ENCODE assay signal across 12 mouse cellular contexts in the genomic region with DNA sequence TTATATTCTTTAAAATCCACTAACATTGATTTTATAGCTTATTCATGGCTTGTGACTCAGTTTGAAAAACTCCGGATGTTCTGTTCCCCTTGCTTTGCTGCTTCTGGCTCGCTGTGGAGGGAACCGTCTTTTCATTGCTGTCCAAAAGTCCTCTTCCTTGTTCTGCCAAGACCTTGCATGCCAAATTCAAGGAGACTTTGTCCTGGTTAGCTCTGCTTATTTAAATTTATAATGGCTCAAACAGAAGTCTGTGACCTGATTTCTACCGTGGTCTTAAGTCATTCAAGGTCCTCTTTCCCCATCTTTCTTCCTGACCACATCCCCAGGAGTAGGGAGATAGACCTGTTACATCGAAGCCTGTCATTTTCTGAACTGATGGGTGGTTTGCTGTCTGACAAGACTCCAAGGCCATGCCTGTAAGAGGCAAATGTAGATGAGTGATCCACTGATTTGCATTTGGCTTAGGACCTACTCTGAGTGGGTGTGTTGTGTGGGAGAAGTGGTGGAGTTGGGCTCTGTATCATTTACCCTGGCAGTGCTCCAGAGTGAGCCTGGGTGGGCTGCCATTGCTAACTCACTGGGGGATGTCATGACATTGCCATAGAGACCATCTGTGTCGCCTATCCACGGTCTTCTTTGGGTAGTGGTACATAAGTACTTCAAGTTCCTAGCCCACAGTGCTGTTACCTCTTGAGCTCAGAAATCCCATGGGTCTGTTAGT. TPM values are rescaled to one million over a fixed set of nuclear protein-coding genes. Genes with fewer than 3 reads are reported as not detected.
DNase-seq lines count a peak whose midpoint lies in the region; ATAC-seq lines count a peak whose summit lies in the region.
"Had no signal": no experiment of that assay in that cellular context is flagged by ENCODE, and none has a peak within 500 bp of the region (broad histone marks: within the 10 kb centered on the region; RNA-seq: fewer than 3 reads in every experiment).

No protein-coding gene starts in this region.

- no peaks in the 10 kb centered on the region for H3K36me3 ChIP-seq in heart, embryonic 12.5 days
- H3K36me3 ChIP-seq: heart, embryonic 15.5 days; neural tube, embryonic 13.5 days had no signal

- H3K4me3 ChIP-seq in heart, embryonic 12.5 days = no peak overlapping the region
- H3K4me3 ChIP-seq: heart, embryonic 15.5 days; neural tube, embryonic 13.5 days had no signal

- no peaks in the 10 kb centered on the region for H3K9me3 ChIP-seq in heart, embryonic 12.5 days (replicated peaks)
- H3K9me3 ChIP-seq: heart, embryonic 15.5 days; neural tube, embryonic 13.5 days had no signal

- H3K4me1 ChIP-seq in heart, embryonic 12.5 days (replicated peaks) = no peaks in the 10 kb centered on the region
- H3K4me1 ChIP-seq: neural tube, embryonic 13.5 days had no signal

- DNase-seq in heart, adult 11 months = peak; percentile 89
- DNase-seq in adrenal gland, adult 2 months = peak; percentile 60
- DNase-seq in frontal cortex, adult 2 months (ENCODE audit: extremely low spot score in 1 of 2, low spot score in 1 of 2) = peak; percentile 39 to 70
- peak; percentile 30 for DNase-seq in left cerebral cortex, adult 11 months (ENCODE audit: low spot score)
- DNase-seq in spleen, adult 12 weeks (ENCODE audit: low spot score) = no peak
- no peak for DNase-seq in thymus, postnatal 0 days (ENCODE audit: low spot score)

- H3K27me3 ChIP-seq in heart, embryonic 12.5 days (replicated peaks) = no peaks in the 10 kb centered on the region
- H3K27me3 ChIP-seq: CH12.LX; heart, embryonic 15.5 days; neural tube, embryonic 13.5 days had no signal

- H3K9ac ChIP-seq in heart, embryonic 12.5 days = no peak overlapping the region
- H3K9ac ChIP-seq: heart, embryonic 15.5 days; liver, embryonic 14.5 days; neural tube, embryonic 13.5 days had no signal

- no peak overlapping the region for H3K27ac ChIP-seq in heart, embryonic 12.5 days (ENCODE audit: poor library complexity, severe bottlenecking)
- H3K27ac ChIP-seq: heart, embryonic 15.5 days; liver, embryonic 14.5 days; neural tube, embryonic 13.5 days had no signal

- 69% methylated on average over 7 of the region's 7 CpGs for WGBS in heart, embryonic 12.5 days

- ATAC-seq in heart, embryonic 12.5 days (ENCODE audit: insufficient number of reproducible peaks, low FRiP score) = no peak
- no peak for ATAC-seq in erythroblast, adult 5-6 weeks (replicated peaks; ENCODE audit: low FRiP score, poor library complexity, severe bottlenecking)

- no peak overlapping the region for H3K4me2 ChIP-seq in heart, embryonic 12.5 days
- H3K4me2 ChIP-seq: heart, embryonic 15.5 days; neural tube, embryonic 13.5 days had no signal

RNA-seq across cellular contexts. Expression of a gene that starts 12.0 kb away (rescaled TPM):
- not detected in 2 replicates for polyA plus RNA-seq in heart, embryonic 12.5 days (2016; fragmentation: Nextera tagmentation; extraction: Ambion mirVana)
- not detected for total RNA-seq in adrenal gland, adult 2 months (2021)
- not detected in 2 replicates for polyA plus RNA-seq in adrenal gland, adult 2 months (2012; rRNA removed)
- polyA plus RNA-seq in frontal cortex, adult 2 months (2012; rRNA removed) = 0.02 and 0.04 TPM in 2 replicates
- not detected in 2 replicates for polyA plus RNA-seq in thymus, postnatal 0 days (2015; fragmentation: Nextera tagmentation; extraction: Ambion mirVana)
- not detected in 2 replicates for total RNA-seq in erythroblast, adult 5-6 weeks (2015; ENCODE audit: low replicate concordance)
- total RNA-seq in erythroblast, adult 5-6 weeks (2017; ENCODE audit: low replicate concordance) = not detected in 2 replicates
- total RNA-seq: CH12.LX had no signal
- polyA plus RNA-seq: heart, embryonic 15.5 days; liver, embryonic 14.5 days; neural tube, embryonic 13.5 days had no signal

RNA-seq across cellular contexts. Expression of a gene that starts 43.9 kb away (rescaled TPM):
- not detected in 2 replicates for polyA plus RNA-seq in heart, embryonic 12.5 days (2016; fragmentation: Nextera tagmentation; extraction: Ambion mirVana)
- under 1 TPM in 1 of 2 experiments, not detected in 1; 0.10 TPM for total RNA-seq in adrenal gland, adult 2 months (2021)
- polyA plus RNA-seq in adrenal gland, adult 2 months (2012; rRNA removed) = not detected in 2 replicates
- 4.1 and 4.3 TPM in 2 replicates for polyA plus RNA-seq in frontal cortex, adult 2 months (2012; rRNA removed)
- 0.08 and 0.13 TPM in 2 replicates for polyA plus RNA-seq in thymus, postnatal 0 days (2015; fragmentation: Nextera tagmentation; extraction: Ambion mirVana)
- total RNA-seq in erythroblast, adult 5-6 weeks (2015; ENCODE audit: low replicate concordance) = not detected in 2 replicates
- total RNA-seq in erythroblast, adult 5-6 weeks (2017; ENCODE audit: low replicate concordance) = not detected in 2 replicates
- polyA plus RNA-seq: liver, embryonic 14.5 days had no signal

RNA-seq across cellular contexts. Expression of a gene that starts 45.0 kb away (rescaled TPM):
- 21.2 and 25.4 TPM in 2 replicates for polyA plus RNA-seq in heart, embryonic 12.5 days (2016; fragmentation: Nextera tagmentation; extraction: Ambion mirVana)
- 10 to 100 TPM; 30.4 to 30.6 TPM for total RNA-seq in adrenal gland, adult 2 months (2021)
- 10.9 and 13.1 TPM in 2 replicates for polyA plus RNA-seq in adrenal gland, adult 2 months (2012; rRNA removed)
- polyA plus RNA-seq in frontal cortex, adult 2 months (2012; rRNA removed) = 1,576 and 1,727 TPM in 2 replicates
- 34.1 and 35.4 TPM in 2 replicates for polyA plus RNA-seq in thymus, postnatal 0 days (2015; fragmentation: Nextera tagmentation; extraction: Ambion mirVana)
- total RNA-seq in erythroblast, adult 5-6 weeks (2015; ENCODE audit: low replicate concordance) = not detected in 2 replicates
- total RNA-seq in erythroblast, adult 5-6 weeks (2017; ENCODE audit: low replicate concordance) = 0.85 TPM in 1 of 2 replicates, not detected in the other
- total RNA-seq: CH12.LX had no signal

Comparison
In these comparisons a context has a peak if more than half of its experiments do, and no peak if none do; other contexts are left out.
1. DNase-seq: peak in heart, adult 11 months (single experiment), adrenal gland, adult 2 months (single experiment), frontal cortex, adult 2 months (2 of 2) and left cerebral cortex, adult 11 months (single experiment); none in spleen, adult 12 weeks (single experiment) and thymus, postnatal 0 days (single experiment).
2. RNA of a gene that starts 45.0 kb away (polyA plus RNA-seq): 1,576 to 1,727 TPM in frontal cortex, adult 2 months; 34.1 to 35.4 TPM in thymus, postnatal 0 days, 21.2 to 25.4 TPM in heart, embryonic 12.5 days and 10.9 to 13.1 TPM in adrenal gland, adult 2 months; every median in the first group is over 10 times any median in the second.